Mouse (Mus musculus) c-Kit-positive CD71-positive TER-119-negative erythroid progenitor cells, embryonic 14.5 days (primary cell): Measurements from ENCODE around the gene Cul9.
A peak's percentile ranks its signal among the peaks of the same experiment; 100 is the strongest.

Experiments used
- DNase-seq: peaks from one replicate; pipeline ENCODE4 v3.0.0-alpha.2; 2013; ENCODE audit warnings: low read depth

Gene Cul9

DNA sequence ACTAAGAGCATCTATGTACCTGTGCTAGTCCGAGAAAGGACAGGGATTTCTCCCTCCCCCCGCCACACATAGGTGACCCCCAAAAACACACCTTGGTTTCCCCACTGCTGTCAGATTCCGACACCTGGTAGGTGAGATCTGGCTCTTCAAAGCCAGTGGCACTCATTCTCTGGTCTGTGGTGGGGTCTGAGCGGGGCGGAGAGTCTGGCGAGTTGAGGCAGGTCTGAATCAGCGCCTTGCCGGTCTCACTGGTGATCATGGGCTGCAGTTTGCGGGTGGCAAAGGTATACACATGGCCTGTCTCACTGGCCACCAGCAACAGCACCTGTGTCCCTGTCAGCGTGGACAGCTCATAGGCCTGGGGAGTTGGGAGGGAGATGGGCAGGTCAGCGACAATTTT is 7.3 kb upstream of the Cul9 start:
- DNase-seq, result no peak

DNA sequence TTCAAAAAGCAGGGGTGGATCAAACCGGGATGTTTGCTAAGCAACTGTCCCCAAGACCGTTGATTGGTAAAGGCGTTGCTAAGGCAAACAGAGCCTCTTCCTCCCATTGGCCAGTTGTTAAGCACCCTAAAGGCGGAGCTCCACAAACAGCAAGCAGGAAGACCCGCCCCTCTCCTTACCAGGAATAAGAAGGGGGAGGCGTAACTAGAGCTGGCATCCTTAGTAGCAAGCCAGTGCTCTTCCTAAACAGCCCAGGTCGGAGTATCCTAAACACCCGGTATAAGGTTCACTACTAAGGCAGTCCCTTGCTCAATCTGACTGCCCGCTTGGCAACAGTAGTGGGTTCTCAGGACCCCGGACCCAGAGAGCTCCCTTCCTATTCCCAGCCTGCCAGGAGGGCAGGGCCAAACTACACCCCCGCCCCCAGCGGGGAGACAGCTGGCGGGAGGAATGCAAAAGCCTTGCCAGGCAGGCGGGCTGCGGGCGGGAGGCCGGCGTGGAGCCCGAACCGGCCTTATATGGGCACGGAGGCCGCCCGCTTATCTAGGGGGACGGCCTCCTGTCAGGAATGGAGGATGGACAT is 6.7 kb upstream of the Cul9 start:
- peak; percentile 83 for DNase-seq

DNA sequence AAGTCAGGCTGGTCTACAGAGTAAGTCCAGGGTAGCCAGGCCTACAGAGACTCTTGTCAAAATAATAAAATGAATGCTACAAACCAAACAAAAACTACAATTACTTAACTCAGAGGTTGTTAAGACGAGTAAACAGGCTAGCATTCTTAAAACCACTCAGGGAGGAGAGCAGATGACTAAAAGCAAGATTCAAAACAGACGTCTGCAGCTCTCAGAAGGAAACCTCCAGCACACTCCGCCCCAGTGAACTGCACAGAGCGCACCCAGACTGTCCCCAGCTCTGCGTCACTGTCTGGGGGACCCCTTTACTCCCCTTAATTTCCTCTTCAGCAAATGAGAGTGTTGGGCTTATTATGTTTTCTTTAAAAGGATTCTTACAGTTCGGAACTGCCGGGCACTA is 6.0 kb upstream of the Cul9 start:
- no peak for DNase-seq

DNA sequence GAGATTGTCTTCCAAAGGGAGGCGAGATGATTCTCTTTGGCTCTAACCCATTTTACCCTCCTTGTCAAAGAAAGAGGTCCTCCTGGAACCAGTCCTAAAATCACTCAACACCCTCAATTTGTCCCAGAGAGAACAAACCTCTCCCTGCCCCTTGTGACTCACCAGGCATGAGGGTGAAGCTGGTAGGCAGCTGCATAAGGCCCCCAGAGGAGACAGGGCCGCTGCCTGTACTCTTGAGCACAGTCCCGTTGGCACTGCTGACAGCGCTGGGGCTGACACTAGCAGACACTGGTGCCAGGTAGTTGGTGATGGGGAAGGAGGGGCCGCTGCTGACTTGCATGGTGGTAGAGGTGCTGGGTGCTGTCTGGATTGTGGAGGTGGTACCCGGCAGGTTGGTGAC is 5.2 kb upstream of the Cul9 start:
- no peak for DNase-seq

DNA sequence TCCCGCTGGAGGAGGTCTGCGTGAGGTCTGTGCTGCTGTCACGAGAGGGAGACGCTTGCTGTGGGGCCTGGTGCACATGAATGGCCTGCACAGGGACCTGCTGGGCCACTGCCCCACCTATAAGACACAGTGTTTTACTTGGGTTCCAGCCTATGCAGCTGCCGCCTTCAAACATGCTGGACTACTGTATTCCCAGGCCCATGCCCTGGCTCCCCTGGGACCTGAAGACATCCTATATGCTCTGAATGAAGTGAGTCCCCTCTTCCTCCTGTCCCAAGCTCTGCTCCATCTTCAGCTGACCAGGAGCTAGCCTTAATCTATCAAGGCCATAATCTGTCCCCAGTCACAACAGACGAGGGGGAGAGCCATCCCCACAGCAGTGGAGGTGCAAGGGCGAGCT is 4.7 kb upstream of the Cul9 start:
- no peak for DNase-seq

DNA sequence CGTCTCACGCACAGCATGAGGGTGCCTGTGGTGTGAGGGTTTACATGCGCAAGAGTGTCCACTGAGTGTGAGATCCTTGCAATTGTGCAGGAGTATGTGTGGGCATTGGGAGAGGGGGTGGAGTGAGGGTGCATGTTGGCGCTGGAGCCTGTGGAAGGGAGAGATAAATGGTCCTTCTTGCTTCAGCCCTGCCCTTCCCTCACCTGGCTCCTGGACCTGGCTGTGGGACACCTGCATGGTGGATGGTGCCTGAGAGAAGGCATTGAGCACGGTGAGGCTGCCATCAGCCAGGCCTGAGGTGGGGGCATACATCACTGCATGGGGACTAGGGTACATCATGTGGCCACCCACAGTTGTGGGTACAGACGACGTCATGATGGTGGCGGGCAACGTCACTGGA is 3.5 kb upstream of the Cul9 start:
- no peak for DNase-seq

DNA sequence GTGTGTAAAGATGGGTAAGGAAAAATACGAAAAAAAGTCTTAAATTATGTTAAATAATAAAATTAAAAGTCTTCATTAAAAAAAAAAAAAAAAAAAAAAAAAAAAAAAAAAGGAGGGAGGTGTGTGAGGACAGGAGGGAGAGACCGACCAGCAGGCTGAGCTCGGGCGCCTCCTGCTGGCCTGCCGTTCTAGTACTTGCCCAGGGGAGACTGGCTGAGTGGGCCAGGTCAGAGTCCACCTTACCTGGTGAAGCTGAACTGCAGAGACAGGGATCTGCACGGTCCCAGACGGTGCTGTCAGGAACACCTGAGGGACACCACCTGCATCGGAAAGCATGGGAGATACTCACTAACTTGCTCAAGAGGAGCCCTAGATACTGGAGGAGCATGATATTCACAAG is 3.0 kb upstream of the Cul9 start:
- no peak for DNase-seq

DNA sequence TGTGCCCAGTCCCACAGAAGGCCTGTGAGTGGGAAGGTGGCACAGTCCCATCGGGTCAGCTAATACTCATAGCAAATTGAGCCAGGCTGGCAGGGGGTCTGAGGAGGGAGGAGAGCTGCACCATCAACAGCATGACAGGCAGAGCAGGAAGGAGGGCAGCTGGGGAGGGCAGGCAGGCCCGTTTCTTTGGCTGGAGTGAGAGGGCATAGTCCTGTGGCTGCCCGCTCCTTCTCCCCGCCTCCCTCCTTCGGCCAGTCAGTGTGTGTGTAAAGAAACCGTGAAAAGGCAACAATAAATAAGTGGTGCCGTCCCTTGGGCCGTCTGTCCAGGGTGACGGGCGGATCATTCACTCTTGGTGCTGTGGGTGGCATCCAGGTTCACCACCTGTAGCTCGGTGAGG is 2.6 kb upstream of the Cul9 start:
- no peak for DNase-seq

DNA sequence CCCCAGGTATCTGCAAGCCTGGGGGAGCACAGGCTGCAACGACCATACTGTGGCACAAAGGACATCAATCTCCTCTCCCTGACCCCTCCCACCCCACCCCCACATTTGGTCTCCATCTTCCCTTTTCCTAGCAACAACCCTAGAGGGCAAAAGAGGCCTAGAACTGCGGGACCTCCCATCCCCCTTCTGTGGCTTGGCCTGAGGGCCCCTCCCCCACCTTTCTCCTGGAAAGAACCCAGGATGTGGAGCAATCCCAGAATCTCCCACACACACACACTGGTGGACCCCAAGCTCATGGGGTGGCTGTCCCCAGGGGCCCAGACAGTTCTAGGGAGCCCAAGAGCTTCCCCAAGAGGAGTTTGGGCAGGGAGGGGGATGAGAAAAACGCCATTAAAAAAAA is 1.7 kb upstream of the Cul9 start:
- no peak for DNase-seq

DNA sequence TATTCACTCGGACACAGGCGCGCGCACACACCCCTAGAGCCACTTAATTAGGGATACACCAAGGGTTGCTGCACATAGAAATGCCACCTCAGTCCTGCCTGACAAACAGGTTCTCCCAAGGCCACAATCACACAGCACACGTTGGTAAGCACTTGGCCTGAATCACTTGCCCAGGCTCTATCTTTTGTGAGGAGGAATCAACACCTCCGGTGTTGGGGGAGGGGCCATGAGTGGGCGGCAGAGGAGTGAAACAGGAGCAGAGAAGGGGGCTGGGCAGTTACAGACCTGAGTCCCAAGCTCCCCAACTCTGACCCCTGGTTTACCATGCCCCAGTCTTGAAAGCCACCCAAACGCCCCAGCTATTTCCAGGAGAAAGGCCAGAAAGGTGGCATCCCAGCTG is 807 bp upstream of the Cul9 start:
- no peak for DNase-seq

DNA sequence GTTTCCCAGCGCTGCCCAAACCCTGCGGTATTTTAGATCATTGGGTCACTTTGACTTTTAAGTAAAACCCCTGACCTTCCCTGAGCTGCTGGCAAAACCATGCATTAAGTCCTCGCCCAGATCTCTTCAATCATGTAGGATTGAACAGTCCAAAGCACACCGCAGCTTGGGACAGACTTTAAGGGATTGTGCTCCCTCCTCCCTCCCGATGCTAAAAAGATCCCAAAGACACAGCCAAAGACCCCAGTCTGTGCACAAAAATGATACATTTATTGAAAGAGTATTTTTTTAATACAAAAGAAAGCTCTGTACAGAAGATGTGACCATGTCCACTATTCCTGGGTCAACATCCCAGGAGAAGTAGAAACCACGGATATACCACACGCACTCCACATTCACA is 403 bp upstream of the Cul9 start:
- DNase-seq, result no peak

DNA sequence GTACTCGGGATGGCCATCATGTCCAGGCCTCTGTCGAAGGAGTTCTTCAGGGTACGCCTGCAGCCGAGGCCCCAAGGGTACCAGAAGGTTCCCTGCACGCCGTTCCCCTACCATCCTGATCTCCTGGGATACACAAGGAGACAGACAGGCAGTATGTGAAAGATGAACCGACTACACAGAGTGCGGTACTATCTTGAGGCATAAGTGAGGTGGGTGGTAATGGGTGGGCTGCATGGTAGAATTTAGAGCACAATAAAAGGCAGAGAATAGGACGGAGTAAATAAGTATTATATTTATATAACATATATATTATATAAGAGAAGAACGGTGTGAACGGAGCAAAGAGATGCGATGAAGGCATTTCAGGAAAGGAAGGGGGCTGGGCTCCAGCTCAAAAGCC is 2.5 kb downstream of the Cul9 start:
- DNase-seq, result no peak

DNA sequence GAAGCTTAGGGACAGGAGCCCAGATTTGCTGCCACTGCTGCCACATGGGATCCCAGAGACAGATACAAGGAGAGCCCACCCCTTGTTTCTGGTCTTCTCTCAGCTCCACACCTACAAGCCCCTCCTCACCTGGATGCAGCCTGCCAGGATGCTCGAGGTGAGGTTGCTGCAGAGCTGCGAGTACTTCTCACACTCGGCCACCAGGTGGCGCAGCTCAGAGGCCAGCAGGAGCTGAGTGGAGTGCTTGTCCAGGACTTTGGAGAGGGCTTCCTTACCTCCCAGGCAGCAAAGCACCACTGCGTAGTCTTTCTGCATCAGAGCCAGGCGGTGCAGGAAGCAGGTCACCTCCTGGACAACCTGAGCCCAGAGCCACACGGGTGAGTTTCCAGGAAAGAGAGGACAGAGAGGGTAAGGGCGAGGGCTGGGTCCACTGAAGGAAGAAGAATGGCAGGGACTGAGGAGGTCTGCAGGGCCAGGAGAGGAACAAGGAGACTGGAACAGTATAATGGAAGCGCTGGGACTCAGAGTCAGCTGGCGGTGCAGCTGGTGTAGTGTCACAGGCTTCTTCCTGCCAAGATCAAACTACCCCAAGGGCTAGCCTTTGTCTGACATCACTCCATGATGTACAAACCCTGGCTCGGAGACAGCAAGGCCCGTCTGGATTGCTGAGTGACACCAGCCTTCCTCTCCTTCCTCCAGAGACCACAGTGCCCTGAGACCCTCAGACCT is 20.4 kb downstream of the Cul9 start:
- peak; percentile 42 for DNase-seq

DNA sequence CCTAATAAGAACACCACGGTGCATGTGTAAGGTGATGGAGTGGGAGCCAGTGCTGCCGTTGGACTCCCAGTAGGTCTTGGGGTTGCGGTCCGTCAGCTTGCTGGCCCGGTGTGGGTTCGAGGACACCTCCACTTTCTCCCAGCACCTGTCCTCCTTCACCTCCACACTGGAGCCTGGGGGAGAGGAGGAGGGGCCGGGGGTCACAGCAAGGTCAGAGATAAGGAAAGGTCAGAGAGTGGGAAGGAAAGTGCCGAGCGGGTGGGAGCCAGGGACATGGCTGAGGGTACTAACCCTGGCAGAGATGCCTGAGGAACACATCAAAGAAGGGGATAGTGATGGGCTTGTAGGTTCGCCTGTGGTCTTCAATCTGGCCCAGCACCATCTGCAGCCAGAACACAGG is 21.1 kb downstream of the Cul9 start:
- no peak for DNase-seq

DNA sequence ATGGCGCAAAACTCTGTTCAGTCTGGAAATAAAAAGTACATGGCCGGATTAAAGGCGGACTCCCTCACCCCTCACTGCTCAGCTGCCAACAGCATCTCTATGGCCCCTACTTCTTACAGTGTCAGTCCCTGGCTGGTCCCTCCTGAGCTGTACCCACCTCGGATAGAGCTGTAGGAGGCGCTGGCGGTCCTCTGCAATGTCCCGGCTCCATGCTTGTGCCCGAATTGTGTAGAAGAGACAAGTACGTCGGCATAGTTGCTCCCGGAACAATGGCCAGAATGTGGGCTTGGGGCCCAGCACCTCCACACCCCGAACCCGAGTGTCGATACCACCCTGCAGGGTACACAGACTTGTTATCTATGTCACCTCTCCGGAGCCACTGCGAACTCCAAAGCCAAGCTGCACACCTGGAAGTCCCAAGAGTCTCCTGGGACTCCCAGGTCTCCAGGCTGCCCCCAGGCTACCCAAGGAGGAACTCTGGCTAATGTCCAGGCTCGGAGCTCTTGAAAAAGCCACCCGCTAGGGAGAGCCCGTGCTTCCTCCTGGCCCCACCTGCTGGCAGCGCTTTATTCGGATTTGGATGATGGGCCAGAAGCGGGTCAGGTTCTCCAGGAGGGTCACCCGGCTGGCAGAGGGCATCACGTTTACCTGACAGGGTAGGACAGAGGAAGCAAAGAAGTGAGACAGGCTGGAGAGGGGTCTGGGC is 24.1 kb downstream of the Cul9 start:
- no peak for DNase-seq

DNA sequence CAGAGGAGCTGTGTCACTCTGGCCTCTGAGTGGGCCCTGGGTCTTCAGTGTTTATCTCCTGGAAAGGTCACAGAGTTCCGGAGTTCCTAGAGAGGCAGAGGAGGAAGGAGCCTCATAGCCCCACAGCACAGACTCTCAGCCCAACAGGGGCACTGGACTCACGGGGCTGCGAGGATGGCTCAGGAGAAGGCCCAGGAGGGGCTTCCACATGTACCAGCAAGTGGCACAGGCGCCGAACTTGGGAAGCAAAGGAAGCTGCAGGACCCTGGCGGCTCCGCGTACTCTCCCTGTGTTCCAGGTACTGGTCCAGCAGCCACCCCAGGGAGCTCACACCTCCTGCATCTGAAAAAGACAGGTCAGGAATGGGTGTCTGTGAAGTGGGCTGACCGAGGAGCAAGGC is 25.0 kb downstream of the Cul9 start:
- DNase-seq, result no peak

DNA sequence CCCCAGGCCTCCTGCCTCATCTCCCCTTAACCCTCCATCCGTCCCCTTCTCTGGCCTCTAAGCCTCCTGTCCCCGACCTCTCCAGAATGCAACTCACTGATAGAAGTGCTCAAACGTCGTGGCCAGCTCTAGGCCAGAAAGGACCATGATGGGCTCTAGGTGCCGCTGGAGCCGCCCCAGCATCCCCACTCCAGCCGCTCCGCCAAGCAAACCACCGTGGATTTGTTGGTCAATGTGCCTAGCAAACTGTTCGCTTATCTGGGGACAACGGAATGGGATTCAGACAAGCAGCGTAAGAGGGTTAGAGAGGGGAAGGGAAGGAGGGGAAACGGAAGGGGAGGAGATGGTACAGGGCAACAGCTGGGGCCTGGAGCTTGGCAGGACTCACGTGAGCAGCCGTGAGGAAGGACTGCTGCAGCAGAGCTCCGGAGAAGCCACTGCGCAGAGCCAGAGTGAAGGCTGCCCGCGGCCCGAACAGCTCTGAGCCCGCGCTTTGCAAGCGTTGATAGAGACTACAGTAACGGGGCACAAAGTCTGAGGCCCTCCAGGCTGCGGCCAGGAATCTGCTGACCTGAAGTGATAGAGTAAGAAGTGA is 25.7 kb downstream of the Cul9 start:
- no peak for DNase-seq

DNA sequence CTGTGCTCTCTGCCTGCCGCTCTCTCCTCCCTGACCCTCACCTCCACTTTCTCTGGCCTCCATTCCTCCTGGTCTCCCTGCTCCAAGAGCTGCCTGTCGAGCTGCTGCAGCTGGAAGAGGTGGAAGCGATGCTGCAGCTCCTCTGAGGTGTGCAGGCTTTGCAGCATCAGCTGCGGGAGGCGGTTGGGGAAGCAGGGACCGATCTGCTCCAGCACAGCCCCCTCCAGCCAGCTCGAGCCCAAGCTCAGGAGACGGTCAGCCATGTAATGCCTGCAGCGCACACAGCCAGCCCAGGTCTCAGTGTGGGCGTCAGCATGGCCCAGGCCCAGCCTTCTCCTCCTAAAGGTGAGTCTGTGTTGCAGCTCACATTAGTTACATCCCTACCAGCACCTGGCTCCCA is 26.2 kb downstream of the Cul9 start:
- DNase-seq, result no peak

DNA sequence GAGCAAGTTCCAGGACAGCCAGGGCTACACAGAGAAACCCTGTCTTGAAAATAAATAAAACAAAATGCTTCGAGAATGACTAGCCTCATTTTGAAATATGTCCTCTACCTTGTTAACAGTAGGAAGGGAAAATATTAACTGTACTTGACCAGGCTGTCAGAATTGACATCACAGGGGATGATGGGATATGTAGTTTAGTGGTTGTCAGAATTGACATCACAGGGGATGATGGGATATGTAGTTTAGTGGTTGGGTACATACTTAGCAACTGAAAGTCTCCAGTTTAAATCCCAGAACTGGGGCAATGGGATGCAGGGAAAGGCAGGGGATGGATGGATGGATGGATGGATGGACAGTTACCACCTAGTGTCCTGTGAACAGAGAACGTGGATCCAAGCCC is 32.9 kb downstream of the Cul9 start:
- DNase-seq, result no peak

DNA sequence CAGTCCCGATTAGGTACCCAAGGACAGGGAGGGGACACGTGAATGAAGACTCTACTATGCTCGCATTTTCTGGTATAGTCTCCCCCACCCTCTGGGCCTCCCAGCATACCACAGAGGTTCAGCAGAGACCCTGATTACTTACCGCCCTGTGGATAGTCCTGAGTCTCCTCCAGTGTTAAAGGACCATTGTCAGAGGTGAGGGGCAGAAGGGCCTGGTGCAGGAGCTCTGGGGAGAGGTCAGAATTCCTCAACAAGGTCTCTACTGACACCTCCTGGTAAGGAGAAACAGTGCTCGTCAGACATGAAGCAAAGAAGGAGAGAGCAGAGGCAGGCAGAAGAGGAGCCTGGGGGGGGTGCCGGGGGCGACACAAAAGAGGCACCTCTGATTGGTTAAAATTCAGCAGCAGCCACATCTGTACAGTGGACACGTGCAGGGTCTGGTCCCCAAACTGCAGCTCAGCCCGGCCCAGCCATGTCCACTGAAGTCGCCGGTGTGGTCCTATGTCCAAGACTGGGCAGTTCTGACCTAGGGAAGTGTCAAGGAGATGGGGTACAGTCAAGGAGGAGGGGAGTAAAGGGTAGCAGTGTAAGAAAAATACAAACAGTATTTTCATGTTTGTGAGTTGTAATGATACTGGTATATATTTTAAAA is 35.0 kb downstream of the Cul9 start:
- DNase-seq, result no peak

DNA sequence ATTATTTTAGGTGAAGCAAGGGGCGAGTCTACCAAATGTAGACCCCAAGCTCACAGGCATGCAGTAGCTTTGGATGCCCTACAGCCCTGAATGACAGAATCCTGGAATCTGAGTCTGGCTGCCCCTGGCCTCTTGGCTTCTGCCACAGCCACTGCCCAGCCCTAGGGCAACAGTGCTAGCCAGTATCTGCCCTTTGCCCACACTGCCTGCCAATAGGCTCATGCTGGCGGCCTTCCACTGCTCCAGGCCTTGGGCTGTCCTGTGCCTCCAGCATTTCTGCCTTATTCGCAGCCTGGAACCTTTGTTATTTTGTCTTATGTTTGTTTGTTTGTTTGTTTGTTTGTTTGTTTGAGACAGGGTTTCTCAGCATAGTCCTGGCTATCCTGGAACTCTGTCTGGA is 40.6 kb downstream of the Cul9 start:
- DNase-seq, result no peak

DNA sequence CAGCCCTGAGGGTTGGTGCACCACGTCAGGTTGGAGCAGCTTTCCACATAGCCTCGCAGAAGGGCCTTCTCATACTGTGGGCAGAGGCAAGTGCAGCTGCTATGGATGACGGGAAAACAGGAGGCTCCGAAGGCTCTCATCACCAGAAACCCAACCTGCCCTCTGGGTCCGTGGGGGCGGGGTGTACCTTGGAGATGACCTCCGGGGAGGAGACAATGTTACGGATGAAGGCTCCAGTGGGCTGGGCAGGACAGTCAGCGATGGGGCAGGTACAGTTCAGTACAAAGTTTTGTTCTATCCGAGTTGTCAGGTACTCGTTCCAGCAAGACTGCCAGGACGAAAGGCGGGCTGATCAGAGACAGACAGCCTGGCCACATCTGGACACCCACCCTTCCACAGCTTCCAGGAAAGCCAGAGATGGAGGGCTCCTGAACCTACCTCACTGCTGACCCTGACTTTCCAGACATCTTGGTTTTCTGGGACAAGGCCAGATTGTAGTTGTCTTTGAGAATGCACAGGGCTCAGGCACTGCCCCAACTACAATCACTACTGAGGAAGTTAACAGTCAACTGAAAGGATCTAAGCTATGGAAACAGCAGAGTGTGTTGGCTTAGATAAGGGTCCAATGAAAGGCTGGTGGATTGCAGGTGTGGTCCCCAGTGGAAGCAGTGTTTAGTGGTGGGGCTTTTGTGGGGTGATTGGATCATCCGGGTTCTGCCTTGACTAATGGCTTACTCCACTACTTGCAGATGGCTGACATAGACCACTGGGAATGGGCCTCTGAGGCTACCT is 42.1 kb downstream of the Cul9 start:
- no peak for DNase-seq
